ENCODE assay signal across 8 mouse cellular contexts in the genomic region with DNA sequence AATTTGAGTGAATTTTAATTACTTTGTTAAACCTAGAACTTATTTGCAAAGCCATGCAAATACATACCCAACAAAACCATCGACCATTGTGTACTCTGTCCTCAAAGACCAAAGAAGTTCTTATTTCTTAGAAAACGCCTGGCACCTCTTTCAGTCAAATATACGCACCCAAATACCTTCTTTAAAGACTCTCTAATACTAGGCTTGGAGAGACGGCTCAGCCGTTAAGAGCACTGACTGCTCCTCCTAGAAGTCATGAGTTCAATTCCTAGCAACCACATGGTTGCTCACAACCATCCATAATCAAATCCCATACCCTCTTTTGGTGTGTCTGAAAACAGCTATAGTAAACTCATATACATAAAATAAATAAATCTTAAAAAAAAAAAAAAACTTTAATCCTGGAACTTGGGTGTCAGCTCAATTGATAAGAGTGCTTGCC. TPM values are rescaled to one million over a fixed set of nuclear protein-coding genes. Genes with fewer than 3 reads are reported as not detected.
A peak's percentile ranks its signal among the peaks of the same experiment; 100 is the strongest.
DNase-seq lines count a peak whose midpoint lies in the region; ATAC-seq lines count a peak whose summit lies in the region.

No protein-coding gene starts in this region.

- H3K9me3 ChIP-seq in kidney, embryonic 15.5 days (replicated peaks) = no peaks in the 10 kb centered on the region
- H3K9me3 ChIP-seq in hindbrain, embryonic 14.5 days (ENCODE audit: control insufficient read depth, low read length) = no peaks in the 10 kb centered on the region
- H3K9me3 ChIP-seq in midbrain, embryonic 13.5 days = no peaks in the 10 kb centered on the region

- no peak overlapping the region for H3K27ac ChIP-seq in kidney, embryonic 15.5 days
- H3K27ac ChIP-seq in brown adipose tissue, adult 24 weeks (replicated peaks; ENCODE audit: low read depth, low read length) = no peak overlapping the region
- H3K27ac ChIP-seq in hindbrain, embryonic 14.5 days = no peak overlapping the region
- H3K27ac ChIP-seq in midbrain, embryonic 13.5 days = no peak overlapping the region

- WGBS in kidney, embryonic 15.5 days = 44% methylated on average over 5 of the region's 5 CpGs
- 44% methylated on average over 5 of the region's 5 CpGs for WGBS in hindbrain, embryonic 14.5 days
- 39% methylated on average over 5 of the region's 5 CpGs for WGBS in midbrain, embryonic 13.5 days

- 0 out of 2 replicates have a peak, but pooled peaks cover under 1% of the 10 kb centered on the region for H3K36me3 ChIP-seq in kidney, embryonic 15.5 days
- H3K36me3 ChIP-seq in hindbrain, embryonic 14.5 days (replicated peaks; ENCODE audit: control insufficient read depth, insufficient read depth) = no peaks in the 10 kb centered on the region
- H3K36me3 ChIP-seq in midbrain, embryonic 13.5 days = no peaks in the 10 kb centered on the region

- H3K4me3 ChIP-seq in kidney, embryonic 15.5 days (replicated peaks) = peak overlapping the region; percentile 94
- peak overlapping the region; percentile 65 for H3K4me3 ChIP-seq in brown adipose tissue, adult 24 weeks (ENCODE audit: insufficient read depth, low read depth, low read length)
- H3K4me3 ChIP-seq in hindbrain, embryonic 14.5 days (replicated peaks; ENCODE audit: low read length) = peak overlapping the region; percentile 80
- peak overlapping the region; percentile 71 for H3K4me3 ChIP-seq in midbrain, embryonic 13.5 days (replicated peaks)

- no peak overlapping the region for H3K9ac ChIP-seq in kidney, embryonic 15.5 days
- no peak overlapping the region for H3K9ac ChIP-seq in hindbrain, embryonic 14.5 days
- H3K9ac ChIP-seq in midbrain, embryonic 13.5 days (replicated peaks) = no peak overlapping the region

- peak; percentile 22 for ATAC-seq in kidney, embryonic 15.5 days (replicated peaks; ENCODE audit: low FRiP score)
- no peak for ATAC-seq in hindbrain, embryonic 14.5 days (ENCODE audit: low FRiP score)
- ATAC-seq in midbrain, embryonic 13.5 days = peak; percentile 58

- no peaks in the 10 kb centered on the region for H3K27me3 ChIP-seq in kidney, embryonic 15.5 days
- H3K27me3 ChIP-seq in hindbrain, embryonic 14.5 days (ENCODE audit: control insufficient read depth, insufficient read depth, low read length) = no peaks in the 10 kb centered on the region
- H3K27me3 ChIP-seq in midbrain, embryonic 13.5 days = no peaks in the 10 kb centered on the region

- no peak for DNase-seq in kidney, postnatal 4 days
- DNase-seq in hindbrain, embryonic 14.5 days (ENCODE audit: low spot score) = no peak
- no peak for DNase-seq in natural killer cell, adult 2 months (ENCODE audit: low spot score in 2 of 2)
- DNase-seq in left cerebral cortex, adult 18-20 months (ENCODE audit: low spot score in 2 of 2) = no peak
- no peak for DNase-seq in cerebellum, adult 9-10 months

- H3K4me1 ChIP-seq in kidney, embryonic 15.5 days = peaks cover 9% of the 10 kb centered on the region
- peaks cover 3% of the 10 kb centered on the region; the same call in 1 of the 2 replicates for H3K4me1 ChIP-seq in brown adipose tissue, adult 24 weeks (ENCODE audit: control insufficient read depth, insufficient read depth, insufficient read length, low read length)
- H3K4me1 ChIP-seq in hindbrain, embryonic 14.5 days (replicated peaks; ENCODE audit: control insufficient read depth, insufficient read depth, low read length) = peaks cover 17% of the 10 kb centered on the region
- H3K4me1 ChIP-seq in midbrain, embryonic 13.5 days (replicated peaks) = peaks cover 17% of the 10 kb centered on the region

- peak overlapping the region; percentile 62 for H3K4me2 ChIP-seq in kidney, embryonic 15.5 days
- peak overlapping the region; percentile 45 for H3K4me2 ChIP-seq in hindbrain, embryonic 14.5 days (replicated peaks)
- peak overlapping the region; percentile 49 for H3K4me2 ChIP-seq in midbrain, embryonic 13.5 days (replicated peaks)

RNA-seq across cellular contexts. Expression of gene Dhx36, which starts 0.4 kb away (rescaled TPM):
- 30.2 TPM in 2 replicates for polyA plus RNA-seq in kidney, embryonic 15.5 days (2015; fragmentation: Nextera tagmentation; extraction: Ambion mirVana)
- 15.2 and 17.4 TPM in 2 replicates for polyA plus RNA-seq in brown adipose tissue, adult 24 weeks (2012; ENCODE audit: insufficient read depth, insufficient read length, missing spikeins)
- 51.9 and 54.9 TPM in 2 replicates for polyA plus RNA-seq in hindbrain, embryonic 14.5 days (2014; fragmentation: Nextera tagmentation; extraction: Ambion mirVana)
- 50.2 and 50.8 TPM in 2 replicates for polyA plus RNA-seq in midbrain, embryonic 13.5 days (2015; fragmentation: Nextera tagmentation; extraction: Ambion mirVana)
- 10 to 100 TPM; 51.7 to 53.3 TPM for total RNA-seq in left cerebral cortex, adult 18-20 months (2021)
